Comparison of ENCODE assay signal across 8 mouse cellular contexts in genomic region chr17:28061472-28061871, GRCm38 (mm10). TPM values are rescaled to one million over a fixed set of nuclear protein-coding genes. Genes with fewer than 3 reads are reported as not detected.
A peak's percentile ranks its signal among the peaks of the same experiment; 100 is the strongest.
DNase-seq lines count a peak whose midpoint lies in the region; ATAC-seq lines count a peak whose summit lies in the region.

No protein-coding gene starts in this region.

- peak overlapping the region; percentile 30; the same call in 1 of the 2 replicates for H3K27ac ChIP-seq in midbrain, embryonic 10.5 days (replicated peaks)
- no peak overlapping the region for H3K27ac ChIP-seq in midbrain, embryonic 11.5 days (ENCODE audit: low read depth, low read length)
- H3K27ac ChIP-seq in forebrain, embryonic 10.5 days = peak overlapping the region; percentile 75
- no peak overlapping the region for H3K27ac ChIP-seq in limb, embryonic 11.5 days (replicated peaks; ENCODE audit: low read depth, low read length)

- no peak for ATAC-seq in midbrain, embryonic 11.5 days (ENCODE audit: low FRiP score)
- no peak for ATAC-seq in limb, embryonic 11.5 days (ENCODE audit: insufficient number of reproducible peaks, low FRiP score, low TSS enrichment, low read depth)

- DNase-seq in cerebellum, adult 11-12 months = peak; percentile 38
- no peak for DNase-seq in cerebellum, adult 8-10 months
- DNase-seq in midbrain, embryonic 10.5 days (ENCODE audit: low spot score) = no peak
- DNase-seq in midbrain, embryonic 11.5 days (ENCODE audit: low spot score, missing footprints) = no peak
- peak; percentile 35 for DNase-seq in forebrain, embryonic 10.5 days (ENCODE audit: extremely low spot score, low spot score)
- peak; percentile 59 for DNase-seq in limb, embryonic 11.5 days (ENCODE audit: low spot score)
- peak; percentile 62 to 68 for DNase-seq in right cerebral cortex, postnatal 10 days (ENCODE audit: low spot score in 2 of 2)
- DNase-seq in spleen, adult 18-20 months = no peak

- no peak overlapping the region for H3K4me3 ChIP-seq in midbrain, embryonic 10.5 days
- H3K4me3 ChIP-seq in midbrain, embryonic 11.5 days (ENCODE audit: low read depth, low read length) = no peak overlapping the region
- no peak overlapping the region for H3K4me3 ChIP-seq in forebrain, embryonic 10.5 days
- H3K4me3 ChIP-seq in limb, embryonic 11.5 days (ENCODE audit: low read depth, low read length) = no peak overlapping the region

- no peak overlapping the region for H3K4me2 ChIP-seq in midbrain, embryonic 11.5 days
- no peak overlapping the region for H3K4me2 ChIP-seq in limb, embryonic 11.5 days (ENCODE audit: low read depth, severe bottlenecking)

- H3K9me3 ChIP-seq in midbrain, embryonic 10.5 days (replicated peaks) = no peaks in the 10 kb centered on the region
- no peaks in the 10 kb centered on the region for H3K9me3 ChIP-seq in midbrain, embryonic 11.5 days (ENCODE audit: control insufficient read depth, low read length)
- no peaks in the 10 kb centered on the region for H3K9me3 ChIP-seq in forebrain, embryonic 10.5 days
- H3K9me3 ChIP-seq in limb, embryonic 11.5 days (ENCODE audit: control insufficient read depth, low read length) = no peaks in the 10 kb centered on the region

- H3K9ac ChIP-seq in midbrain, embryonic 11.5 days (ENCODE audit: low read length) = no peak overlapping the region
- no peak overlapping the region for H3K9ac ChIP-seq in limb, embryonic 11.5 days (ENCODE audit: low read length)

- peaks cover 9% of the 10 kb centered on the region; the same call in 1 of the 2 replicates for H3K4me1 ChIP-seq in midbrain, embryonic 10.5 days
- no peaks in the 10 kb centered on the region for H3K4me1 ChIP-seq in midbrain, embryonic 11.5 days (ENCODE audit: control insufficient read depth, insufficient read depth, low read length)
- H3K4me1 ChIP-seq in forebrain, embryonic 10.5 days = peaks cover 49% of the 10 kb centered on the region
- H3K4me1 ChIP-seq in limb, embryonic 11.5 days (ENCODE audit: control insufficient read depth, insufficient read depth, low read length) = peaks cover 17% of the 10 kb centered on the region

- 59% methylated on average over 7 of the region's 7 CpGs for WGBS in midbrain, embryonic 10.5 days
- WGBS in midbrain, embryonic 11.5 days = 53% methylated on average over 7 of the region's 7 CpGs
- 46% methylated on average over 7 of the region's 7 CpGs for WGBS in forebrain, embryonic 10.5 days
- WGBS in limb, embryonic 11.5 days = 56% methylated on average over 7 of the region's 7 CpGs

- H3K27me3 ChIP-seq in midbrain, embryonic 10.5 days (ENCODE audit: low read depth, poor library complexity, severe bottlenecking) = no peaks in the 10 kb centered on the region
- H3K27me3 ChIP-seq in midbrain, embryonic 11.5 days (ENCODE audit: control insufficient read depth, insufficient read depth, low read length) = no peaks in the 10 kb centered on the region
- H3K27me3 ChIP-seq in forebrain, embryonic 10.5 days (ENCODE audit: poor library complexity, severe bottlenecking) = no peaks in the 10 kb centered on the region
- no peaks in the 10 kb centered on the region for H3K27me3 ChIP-seq in limb, embryonic 11.5 days (ENCODE audit: control insufficient read depth, insufficient read depth, low read length)

- peaks cover 40% of the 10 kb centered on the region for H3K36me3 ChIP-seq in midbrain, embryonic 10.5 days
- H3K36me3 ChIP-seq in midbrain, embryonic 11.5 days (ENCODE audit: control insufficient read depth, insufficient read depth, low read length) = no peaks in the 10 kb centered on the region
- H3K36me3 ChIP-seq in forebrain, embryonic 10.5 days (replicated peaks) = peaks cover 39% of the 10 kb centered on the region
- peaks cover 6% of the 10 kb centered on the region; the same call in 1 of the 2 replicates for H3K36me3 ChIP-seq in limb, embryonic 11.5 days (ENCODE audit: control insufficient read depth, insufficient read depth, low read length)

RNA-seq across cellular contexts. Expression of gene Tcp11, which starts 19.0 kb away (rescaled TPM):
- polyA plus RNA-seq in midbrain, embryonic 10.5 days (2016; fragmentation: Nextera tagmentation; extraction: Ambion mirVana) = 0.86 and 1.2 TPM in 2 replicates
- 0.70 and 1.0 TPM in 2 replicates for polyA plus RNA-seq in midbrain, embryonic 11.5 days (2014; fragmentation: Nextera tagmentation; extraction: Ambion mirVana)
- 0.68 and 0.85 TPM in 2 replicates for polyA plus RNA-seq in forebrain, embryonic 10.5 days (2016; fragmentation: Nextera tagmentation; extraction: Ambion mirVana)
- polyA plus RNA-seq in limb, embryonic 11.5 days (2014; fragmentation: Nextera tagmentation; extraction: Ambion mirVana) = 0.43 and 1.1 TPM in 2 replicates

Comparison
In these comparisons a context has a peak if more than half of its experiments do, and no peak if none do; other contexts are left out.
1. DNase-seq: peak in cerebellum, adult 11-12 months (single experiment), forebrain, embryonic 10.5 days (single experiment), limb, embryonic 11.5 days (single experiment) and right cerebral cortex, postnatal 10 days (2 of 2); none in cerebellum, adult 8-10 months (single experiment), midbrain, embryonic 10.5 days (single experiment), midbrain, embryonic 11.5 days (single experiment) and spleen, adult 18-20 months (0 of 2).
2. H3K27ac ChIP-seq: peak in midbrain, embryonic 10.5 days (single experiment) and forebrain, embryonic 10.5 days (single experiment); none in midbrain, embryonic 11.5 days (single experiment) and limb, embryonic 11.5 days (single experiment).